Mouse (Mus musculus): ENCODE measurements around the gene Togaram2. TPM values are rescaled to one million over a fixed set of nuclear protein-coding genes. Genes with fewer than 3 reads are reported as not detected.
A peak's percentile ranks its signal among the peaks of the same experiment; 100 is the strongest.

Gene Togaram2
- polyA plus RNA-seq, 1 experiment from 2014 or later: 0.24 TPM

GRCm38 (mm10) chr17:71730655-71731054 is 57.6 kb downstream of the Togaram2 start:
- no peak for DNase-seq (ENCODE audit: low spot score)
- Histone ChIP-seq H3K27ac (ENCODE audit: low read depth) (no peak overlapping the region), H3K4me3 (ENCODE audit: low read depth, low read length) (no peak overlapping the region), H3K9ac (ENCODE audit: low read length) (no peak overlapping the region), H3K4me1 (replicated peaks; ENCODE audit: control insufficient read depth, insufficient read depth, low read length) (no peaks in the 10 kb centered on the region), H3K36me3 (ENCODE audit: control insufficient read depth, insufficient read depth, low read length) (no peaks in the 10 kb centered on the region), H3K4me2 (ENCODE audit: low read length) (no peak overlapping the region), H3K9me3 (ENCODE audit: control insufficient read depth, low read length) (no peaks in the 10 kb centered on the region), H3K27me3 (replicated peaks; ENCODE audit: control insufficient read depth, insufficient read depth, low read length) (no peaks in the 10 kb centered on the region)
- 38% methylated on average over 2 of the region's 2 CpGs for WGBS
- no peak for ATAC-seq (replicated peaks; ENCODE audit: low FRiP score, low TSS enrichment, low read depth)

DNA sequence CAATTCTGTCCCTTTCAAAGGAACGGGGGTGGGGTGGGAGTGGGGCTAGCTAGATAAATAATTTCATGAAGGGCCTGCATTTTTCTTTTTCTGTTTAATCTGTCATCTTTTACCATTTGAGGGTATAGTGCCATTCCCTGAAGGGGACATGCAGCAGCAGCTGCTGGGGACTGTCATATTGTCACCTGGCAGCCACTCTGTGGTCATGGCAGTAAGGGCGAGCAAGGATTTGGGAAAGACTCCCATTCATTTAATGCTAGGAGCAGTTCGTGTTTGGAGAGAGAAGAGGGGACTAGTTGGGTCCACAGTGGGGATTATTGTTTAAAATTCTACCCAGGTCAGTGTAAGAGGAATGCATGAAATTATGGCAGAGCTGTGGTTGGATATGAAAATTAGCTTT is 63.4 kb downstream of the Togaram2 start:
- 54% methylated on average over 3 of the region's 3 CpGs for WGBS
- H3K27me3 ChIP-seq (replicated peaks; ENCODE audit: control insufficient read depth, insufficient read depth, low read length): no peaks in the 10 kb centered on the region

GRCm38 (mm10) chr17:71742156-71742555 is 69.1 kb downstream of the Togaram2 start:
- 85% methylated on average over 3 of the region's 3 CpGs for WGBS
- H3K27me3 ChIP-seq (replicated peaks; ENCODE audit: control insufficient read depth, insufficient read depth, low read length): no peaks in the 10 kb centered on the region
- ATAC-seq (replicated peaks; ENCODE audit: low FRiP score, low TSS enrichment, low read depth): no peak

More for the DNA sequence above, 63.4 kb downstream of the Togaram2 start:
- ATAC-seq (replicated peaks; ENCODE audit: low FRiP score, low TSS enrichment, low read depth) (no peak), DNase-seq (ENCODE audit: low spot score) (no peak)
- Histone ChIP-seq H3K9me3 (ENCODE audit: control insufficient read depth, low read length) (no peaks in the 10 kb centered on the region), H3K36me3 (ENCODE audit: control insufficient read depth, insufficient read depth, low read length) (no peaks in the 10 kb centered on the region), H3K27ac (ENCODE audit: low read depth) (no peak overlapping the region), H3K4me3 (ENCODE audit: low read depth, low read length) (no peak overlapping the region), H3K4me2 (ENCODE audit: low read length) (no peak overlapping the region), H3K4me1 (replicated peaks; ENCODE audit: control insufficient read depth, insufficient read depth, low read length) (no peaks in the 10 kb centered on the region), H3K9ac (ENCODE audit: low read length) (no peak overlapping the region)

DNA sequence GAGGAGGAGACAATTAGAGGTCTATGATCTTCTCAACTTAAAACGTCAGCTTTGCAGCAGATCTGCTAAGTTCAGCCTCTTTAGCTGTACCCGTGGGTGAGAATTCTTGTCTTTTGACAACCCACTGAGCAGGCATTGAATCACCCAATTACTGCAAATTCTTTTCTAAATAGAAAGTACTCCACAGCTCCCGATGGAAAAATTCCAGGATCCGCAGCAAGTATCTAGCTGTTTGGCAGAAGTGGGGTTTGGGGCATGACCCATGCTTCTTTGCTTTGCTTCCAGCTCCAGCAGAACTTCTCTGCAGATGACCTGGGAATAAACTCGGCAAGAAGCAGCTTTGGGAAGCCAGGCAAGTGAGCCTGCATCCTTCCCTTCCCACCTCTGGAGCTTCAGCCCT is 69.9 kb downstream of the Togaram2 start:
- no peak for ATAC-seq (replicated peaks; ENCODE audit: low FRiP score, low TSS enrichment, low read depth)
- 34% methylated on average over 5 of the region's 5 CpGs for WGBS

More at GRCm38 (mm10) chr17:71742156-71742555, 69.1 kb downstream of the Togaram2 start:
- Histone ChIP-seq H3K27ac (ENCODE audit: low read depth) (no peak overlapping the region), H3K4me1 (replicated peaks; ENCODE audit: control insufficient read depth, insufficient read depth, low read length) (no peaks in the 10 kb centered on the region), H3K4me3 (ENCODE audit: low read depth, low read length) (no peak overlapping the region), H3K4me2 (ENCODE audit: low read length) (no peak overlapping the region), H3K36me3 (ENCODE audit: control insufficient read depth, insufficient read depth, low read length) (no peaks in the 10 kb centered on the region), H3K9me3 (ENCODE audit: control insufficient read depth, low read length) (no peaks in the 10 kb centered on the region), H3K9ac (ENCODE audit: low read length) (no peak overlapping the region)
- peak; percentile 38 for DNase-seq (ENCODE audit: low spot score)

GRCm38 (mm10) chr17:71746114-71746513 is 73.1 kb downstream of the Togaram2 start:
- H3K4me3 ChIP-seq (ENCODE audit: low read depth, low read length): no peak overlapping the region
- no peak overlapping the region for H3K27ac ChIP-seq (ENCODE audit: low read depth)
- ATAC-seq (replicated peaks; ENCODE audit: low FRiP score, low TSS enrichment, low read depth) (no peak), DNase-seq (ENCODE audit: low spot score) (no peak)
- no peaks in the 10 kb centered on the region for H3K4me1 ChIP-seq (replicated peaks; ENCODE audit: control insufficient read depth, insufficient read depth, low read length)
- H3K36me3 ChIP-seq (ENCODE audit: control insufficient read depth, insufficient read depth, low read length): no peaks in the 10 kb centered on the region
- no peak overlapping the region for H3K4me2 ChIP-seq (ENCODE audit: low read length)
- no peak overlapping the region for H3K9ac ChIP-seq (ENCODE audit: low read length)
- H3K27me3 ChIP-seq (replicated peaks; ENCODE audit: control insufficient read depth, insufficient read depth, low read length): no peaks in the 10 kb centered on the region
- WGBS: 64% methylated on average over 9 of the region's 9 CpGs
- no peaks in the 10 kb centered on the region for H3K9me3 ChIP-seq (ENCODE audit: control insufficient read depth, low read length)

More for the DNA sequence above, 69.9 kb downstream of the Togaram2 start:
- H3K4me2 ChIP-seq (ENCODE audit: low read length): no peak overlapping the region
- H3K9ac ChIP-seq (ENCODE audit: low read length): no peak overlapping the region
- no peak overlapping the region for H3K27ac ChIP-seq (ENCODE audit: low read depth)
- no peaks in the 10 kb centered on the region for H3K36me3 ChIP-seq (ENCODE audit: control insufficient read depth, insufficient read depth, low read length)
- no peaks in the 10 kb centered on the region for H3K4me1 ChIP-seq (replicated peaks; ENCODE audit: control insufficient read depth, insufficient read depth, low read length)
- H3K9me3 ChIP-seq (ENCODE audit: control insufficient read depth, low read length): no peaks in the 10 kb centered on the region
- no peaks in the 10 kb centered on the region for H3K27me3 ChIP-seq (replicated peaks; ENCODE audit: control insufficient read depth, insufficient read depth, low read length)
- H3K4me3 ChIP-seq (ENCODE audit: low read depth, low read length): no peak overlapping the region
- DNase-seq (ENCODE audit: low spot score): peak; percentile 46

DNA sequence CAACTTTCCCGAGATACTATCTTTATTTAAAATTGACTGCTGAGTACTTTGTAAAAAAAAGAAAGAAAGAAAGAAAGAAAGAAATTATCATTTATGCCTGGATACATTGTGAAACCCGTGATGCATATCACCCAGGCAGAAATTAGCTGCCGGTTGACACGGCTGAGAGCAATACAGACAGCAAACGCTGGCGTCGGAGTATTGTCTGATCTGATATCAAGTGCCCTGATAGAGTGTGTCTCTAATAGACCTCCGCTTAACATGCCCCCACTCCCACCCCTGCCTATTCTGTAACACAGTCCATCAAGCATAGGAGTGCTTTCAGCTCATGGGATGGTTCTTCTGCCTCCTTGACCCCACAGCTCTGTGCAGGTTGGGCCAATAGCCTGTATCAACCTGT is 74.5 kb downstream of the Togaram2 start:
- no peak for DNase-seq (ENCODE audit: low spot score)
- no peaks in the 10 kb centered on the region for H3K4me1 ChIP-seq (replicated peaks; ENCODE audit: control insufficient read depth, insufficient read depth, low read length)
- H3K27me3 ChIP-seq (replicated peaks; ENCODE audit: control insufficient read depth, insufficient read depth, low read length): no peaks in the 10 kb centered on the region
- 91% methylated on average over 8 of the region's 8 CpGs for WGBS
- H3K9ac ChIP-seq (ENCODE audit: low read length): no peak overlapping the region
- no peak for ATAC-seq (replicated peaks; ENCODE audit: low FRiP score, low TSS enrichment, low read depth)
- no peaks in the 10 kb centered on the region for H3K36me3 ChIP-seq (ENCODE audit: control insufficient read depth, insufficient read depth, low read length)
- no peak overlapping the region for H3K27ac ChIP-seq (ENCODE audit: low read depth)
- no peak overlapping the region for H3K4me2 ChIP-seq (ENCODE audit: low read length)
- H3K4me3 ChIP-seq (ENCODE audit: low read depth, low read length): no peak overlapping the region
- H3K9me3 ChIP-seq (ENCODE audit: control insufficient read depth, low read length): no peaks in the 10 kb centered on the region

DNA sequence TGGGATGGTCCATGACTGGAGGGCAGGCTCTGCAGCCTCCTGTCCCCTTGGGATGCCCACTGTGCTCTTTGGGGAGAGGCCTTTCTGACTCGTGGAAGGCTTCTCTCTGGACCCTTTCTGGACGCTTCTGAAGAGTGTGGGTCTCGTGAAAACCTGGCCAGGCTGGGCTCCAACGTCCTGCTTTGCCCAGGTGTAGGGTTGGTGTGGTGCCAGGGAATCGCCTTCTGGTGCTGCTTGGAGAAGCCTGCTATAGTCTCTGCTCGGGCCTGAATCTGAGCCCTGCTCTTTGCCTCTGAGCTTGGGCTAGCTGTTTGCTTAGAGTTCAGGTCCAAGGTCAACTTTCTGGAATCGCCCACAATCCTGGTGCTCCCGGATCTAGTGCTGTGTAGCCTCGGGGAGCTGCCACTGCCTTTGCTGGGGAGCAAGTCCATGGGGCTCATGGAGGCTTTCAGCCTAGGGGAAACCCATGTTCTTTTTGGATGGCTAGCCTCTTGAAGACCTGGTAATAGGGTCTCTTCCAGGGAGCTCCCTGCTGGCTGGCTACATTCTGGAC is 76.6 kb downstream of the Togaram2 start:
- ATAC-seq (replicated peaks; ENCODE audit: low FRiP score, low TSS enrichment, low read depth) (no peak), DNase-seq (ENCODE audit: low spot score) (no peak)
- WGBS: 72% methylated on average over 9 of the region's 9 CpGs
- Histone ChIP-seq H3K4me1 (replicated peaks; ENCODE audit: control insufficient read depth, insufficient read depth, low read length) (no peaks in the 10 kb centered on the region), H3K27me3 (replicated peaks; ENCODE audit: control insufficient read depth, insufficient read depth, low read length) (no peaks in the 10 kb centered on the region), H3K36me3 (ENCODE audit: control insufficient read depth, insufficient read depth, low read length) (no peaks in the 10 kb centered on the region), H3K9ac (ENCODE audit: low read length) (no peak overlapping the region), H3K9me3 (ENCODE audit: control insufficient read depth, low read length) (no peaks in the 10 kb centered on the region), H3K27ac (ENCODE audit: low read depth) (no peak overlapping the region), H3K4me2 (ENCODE audit: low read length) (no peak overlapping the region), H3K4me3 (ENCODE audit: low read depth, low read length) (no peak overlapping the region)

GRCm38 (mm10) chr17:71752831-71753230 is 79.8 kb downstream of the Togaram2 start, which contains the start of gene Pcare:
TSS of gene Pcare (minus strand) at chr17:71752894.
- ATAC-seq (replicated peaks; ENCODE audit: low FRiP score, low TSS enrichment, low read depth) (no peak), DNase-seq (ENCODE audit: low spot score) (no peak)
- no peaks in the 10 kb centered on the region for H3K4me1 ChIP-seq (replicated peaks; ENCODE audit: control insufficient read depth, insufficient read depth, low read length)
- no peaks in the 10 kb centered on the region for H3K36me3 ChIP-seq (ENCODE audit: control insufficient read depth, insufficient read depth, low read length)
- H3K9ac ChIP-seq (ENCODE audit: low read length): no peak within 1 kb of the TSS
- H3K27me3 ChIP-seq (replicated peaks; ENCODE audit: control insufficient read depth, insufficient read depth, low read length): no peaks in the 10 kb centered on the region
- no peaks in the 10 kb centered on the region for H3K9me3 ChIP-seq (ENCODE audit: control insufficient read depth, low read length)
- no peak within 1 kb of the TSS for H3K4me3 ChIP-seq (ENCODE audit: low read depth, low read length)
- no peak within 1 kb of the TSS for H3K4me2 ChIP-seq (ENCODE audit: low read length)
- WGBS: 75% methylated on average over 10 of the region's 10 CpGs
- no peak within 1 kb of the TSS for H3K27ac ChIP-seq (ENCODE audit: low read depth)

GRCm38 (mm10) chr17:71760536-71760935 is 87.5 kb downstream of the Togaram2 start:
- DNase-seq (ENCODE audit: low spot score) (no peak), ATAC-seq (replicated peaks; ENCODE audit: low FRiP score, low TSS enrichment, low read depth) (no peak)
- Histone ChIP-seq H3K4me2 (ENCODE audit: low read length) (no peak overlapping the region), H3K36me3 (ENCODE audit: control insufficient read depth, insufficient read depth, low read length) (no peaks in the 10 kb centered on the region), H3K4me1 (replicated peaks; ENCODE audit: control insufficient read depth, insufficient read depth, low read length) (no peaks in the 10 kb centered on the region), H3K27ac (ENCODE audit: low read depth) (no peak overlapping the region), H3K4me3 (ENCODE audit: low read depth, low read length) (no peak overlapping the region), H3K9me3 (ENCODE audit: control insufficient read depth, low read length) (no peaks in the 10 kb centered on the region), H3K9ac (ENCODE audit: low read length) (no peak overlapping the region), H3K27me3 (replicated peaks; ENCODE audit: control insufficient read depth, insufficient read depth, low read length) (no peaks in the 10 kb centered on the region)
- 89% methylated on average over 7 of the region's 7 CpGs for WGBS
